Mouse (Mus musculus) liver, embryonic 11.5 days (tissue): ENCODE results near the gene Cep55. TPM values are rescaled to one million over a fixed set of nuclear protein-coding genes. Genes with fewer than 3 reads are reported as not detected.

Experiments
- ATAC-seq: fragments of 200-750 bp; cut with Nextera tagmentation; replicated peaks from 2 replicates; pipeline ENCODE4 v1.8.0; 2017; ENCODE audit warnings: moderate number of reproducible peaks, mild to moderate bottlenecking, moderate TSS enrichment, moderate library complexity; ENCODE audit not compliant: low FRiP score
- DNase-seq: peaks from one replicate; pipeline ENCODE4 v3.0.0-alpha.2; 2017; ENCODE audit warnings: low spot score
- H3K27ac ChIP-seq: fragments of 300-500 bp; sonication (generic); 2 replicates; pipeline ENCODE4 v1.5.1; 2014; ENCODE audit warnings: mild to moderate bottlenecking, low read depth, low read length, control low read depth
- H3K27me3 ChIP-seq: fragments of 300-500 bp; sonication (generic); replicated peaks from 2 replicates; pipeline ENCODE4 v1.6.1; 2014; ENCODE audit warnings: low read length, mixed read lengths; ENCODE audit not compliant: control insufficient read depth, insufficient read depth
- H3K36me3 ChIP-seq: fragments of 300-500 bp; sonication (generic); 2 replicates; pipeline ENCODE4 v1.6.1; 2014; ENCODE audit warnings: mild to moderate bottlenecking, low read length, moderate library complexity, mixed read lengths; ENCODE audit not compliant: control insufficient read depth, insufficient read depth
- H3K4me1 ChIP-seq: fragments of 300-500 bp; sonication (generic); replicated peaks from 2 replicates; pipeline ENCODE4 v1.6.1; 2014; ENCODE audit warnings: low read length, mixed read lengths; ENCODE audit not compliant: control insufficient read depth, insufficient read depth
- H3K4me2 ChIP-seq: fragments of 300-500 bp; sonication (generic); 2 replicates; pipeline ENCODE4 v1.6.1; 2014; ENCODE audit warnings: mild to moderate bottlenecking, control low read depth, moderate library complexity
- H3K4me3 ChIP-seq: fragments of 300-500 bp; sonication (generic); 2 replicates; pipeline ENCODE4 v1.5.1; 2014; ENCODE audit warnings: low read depth, low read length, control low read depth
- H3K9ac ChIP-seq: fragments of 300-500 bp; sonication (generic); 2 replicates; pipeline ENCODE4 v1.6.1; 2014; ENCODE audit warnings: low read depth, low read length, control low read depth
- H3K9me3 ChIP-seq: fragments of 300-500 bp; sonication (generic); 2 replicates; pipeline ENCODE4 v1.6.1; 2016; ENCODE audit warnings: low read length, inconsistent platforms, mixed read lengths; ENCODE audit not compliant: control insufficient read depth
- WGBS: fragments of 180-500 bp; shearing (Covaris S2); extraction: QIAGEN DNeasy Blood & Tissue Kit; methylation state at CpG from one replicate; pipeline ENCODE4 v1.1.7; 2014; 5-methylcytosine and 5-hydroxymethylcytosine counted together
- polyA plus RNA-seq: library from polyadenylated mRNA; unstranded; fragments of >200 nt; fragmentation: Nextera tagmentation; extraction: Ambion mirVana; gene quantifications from 2 replicates; pipeline ENCODE4 v1.2.1, GENCODE M21; 2014

The Cep55 gene
- 16.0 and 16.7 TPM in 2 replicates for polyA plus RNA-seq

- DNase-seq (peak; percentile 95), ATAC-seq (peak; percentile 89)
- no peaks in the 10 kb centered on the region for H3K9me3 ChIP-seq
- H3K9ac ChIP-seq: peak within 1 kb of the TSS; percentile 65
- H3K4me1 ChIP-seq: peaks cover 3% of the 10 kb centered on the region; the same call in 1 of the 2 replicates
- H3K27ac ChIP-seq: peak within 1 kb of the TSS; percentile 28; the same call in 1 of the 2 replicates
- H3K4me2 ChIP-seq: peak within 1 kb of the TSS; percentile 74
- H3K27me3 ChIP-seq: peaks cover 12% of the 10 kb centered on the region; the same call in 1 of the 2 replicates
- WGBS: 1% methylated on average over 35 of the region's 36 CpGs
- peak within 1 kb of the TSS; percentile 71 for H3K4me3 ChIP-seq
- H3K36me3 ChIP-seq: no peaks in the 10 kb centered on the region
These were observed at the start of gene Cep55 for GRCm38 (mm10) chr19:38054720-38055192. Gene Cep55 (plus strand): TSS chr19:38055011.

DNA sequence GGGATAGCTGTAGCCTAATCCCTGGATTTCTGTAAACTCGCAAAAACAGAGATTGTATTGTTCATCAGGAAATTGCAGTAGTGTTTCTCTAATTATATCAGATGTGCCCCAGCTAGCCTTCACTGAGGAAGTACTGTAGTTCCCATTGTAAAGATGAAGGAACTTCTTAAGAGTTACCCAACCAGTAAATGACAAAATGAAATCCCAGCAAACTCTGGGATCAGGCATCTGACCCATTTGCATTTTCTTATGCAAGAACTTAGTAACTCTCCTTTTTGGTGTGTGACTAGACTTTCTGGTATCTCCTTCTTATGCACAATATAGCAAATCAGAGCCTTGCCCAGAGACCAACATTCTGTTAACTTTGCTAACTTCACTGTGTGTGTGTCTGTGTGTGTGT is 43.4 kb upstream of the Cep55 start:
- Histone ChIP-seq H3K4me1 (no peaks in the 10 kb centered on the region), H3K9me3 (no peaks in the 10 kb centered on the region), H3K9ac (no peak overlapping the region), H3K4me3 (no peak overlapping the region), H3K4me2 (no peak overlapping the region), H3K27me3 (no peaks in the 10 kb centered on the region), H3K27ac (no peak overlapping the region), H3K36me3 (no peaks in the 10 kb centered on the region)
- no peak for DNase-seq
- no peak for ATAC-seq
- 44% methylated on average over 1 of the region's 1 CpGs for WGBS

DNA sequence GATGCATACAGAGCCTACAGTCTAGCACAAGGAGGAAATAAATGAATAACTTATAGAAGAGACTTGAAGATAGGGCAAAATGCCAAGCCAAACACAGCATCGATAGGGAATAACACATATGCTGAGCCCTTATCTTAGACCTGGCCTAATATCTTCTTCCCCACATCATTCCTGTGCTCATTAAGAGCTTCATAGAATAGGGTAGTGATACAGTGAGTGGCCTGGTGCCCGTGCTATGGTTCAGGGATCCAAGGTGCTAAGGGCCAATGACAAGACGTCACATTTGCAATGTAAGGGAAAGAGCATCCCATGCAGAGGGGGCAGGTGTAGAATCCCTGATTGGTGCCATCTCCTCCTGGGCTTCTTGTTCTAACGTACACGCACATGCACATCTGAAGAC is 40.4 kb upstream of the Cep55 start:
- WGBS: 83% methylated on average over 5 of the region's 5 CpGs
- H3K9ac ChIP-seq: no peak overlapping the region

DNA sequence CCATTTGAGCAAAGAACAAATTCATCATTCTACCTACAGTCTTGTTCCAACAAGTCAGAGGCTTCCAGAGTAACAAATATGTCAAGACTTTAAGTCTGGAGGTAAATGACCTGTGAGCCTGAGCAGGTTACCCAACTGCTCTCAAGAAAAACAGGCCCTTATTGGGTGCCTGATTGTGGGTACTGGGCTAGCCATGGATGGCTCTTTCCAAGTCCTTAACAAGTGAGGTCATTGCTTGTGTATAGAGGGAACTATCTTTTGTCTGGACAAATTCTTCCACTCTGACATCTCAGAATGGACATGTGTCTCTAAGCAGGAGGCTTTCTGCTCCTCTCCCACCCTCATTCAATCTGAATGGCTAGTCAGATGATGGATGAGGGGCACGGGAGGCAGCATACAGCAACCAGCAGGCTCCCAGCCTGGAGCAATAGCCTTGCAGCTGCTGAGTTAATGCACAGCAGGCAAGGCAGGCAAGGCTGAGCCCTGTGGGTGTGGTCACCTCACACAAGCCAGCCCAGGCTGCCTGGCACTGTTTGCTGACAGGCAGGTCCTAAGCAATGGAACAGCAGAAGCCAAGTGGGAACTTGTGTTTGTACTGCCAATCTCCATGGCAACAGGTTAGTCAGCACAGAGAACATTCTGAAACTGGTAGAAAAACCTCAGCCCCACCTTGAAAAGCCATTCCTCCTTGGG is 39.5 kb upstream of the Cep55 start:
- Histone ChIP-seq H3K9ac (no peak overlapping the region), H3K27me3 (no peaks in the 10 kb centered on the region), H3K36me3 (no peaks in the 10 kb centered on the region), H3K9me3 (no peaks in the 10 kb centered on the region), H3K27ac (no peak overlapping the region), H3K4me1 (no peaks in the 10 kb centered on the region), H3K4me3 (no peak overlapping the region), H3K4me2 (no peak overlapping the region)
- DNase-seq (no peak), ATAC-seq (no peak; the same call in 1 of the 2 replicates)
- WGBS: 21% methylated on average over 1 of the region's 1 CpGs

More for the DNA sequence above, 40.4 kb upstream of the Cep55 start:
- H3K9me3 ChIP-seq: no peaks in the 10 kb centered on the region
- no peak overlapping the region for H3K27ac ChIP-seq
- no peaks in the 10 kb centered on the region for H3K27me3 ChIP-seq
- ATAC-seq (no peak), DNase-seq (no peak)
- no peak overlapping the region for H3K4me2 ChIP-seq
- H3K36me3 ChIP-seq: no peaks in the 10 kb centered on the region
- H3K4me1 ChIP-seq: no peaks in the 10 kb centered on the region
- H3K4me3 ChIP-seq: no peak overlapping the region

DNA sequence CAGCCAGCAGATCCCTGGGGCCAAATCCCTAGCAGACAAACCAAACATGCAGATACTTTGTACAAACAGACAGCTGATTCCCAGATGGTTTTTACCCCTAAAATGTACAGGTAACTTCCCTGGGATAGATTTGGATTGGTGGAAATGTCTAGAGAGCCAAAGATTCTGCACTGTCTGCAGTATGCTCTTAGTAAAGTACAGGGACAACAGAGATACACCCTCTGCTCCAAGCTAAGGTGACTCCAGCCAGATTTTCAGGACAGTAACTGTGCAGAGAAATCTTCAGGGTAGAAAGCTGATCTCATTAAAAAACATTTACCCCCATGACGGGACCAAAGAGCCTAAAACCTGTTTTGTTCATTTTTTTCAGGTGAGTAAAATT is 38.9 kb upstream of the Cep55 start:
- Histone ChIP-seq H3K9ac (no peak overlapping the region), H3K36me3 (no peaks in the 10 kb centered on the region), H3K4me1 (no peaks in the 10 kb centered on the region), H3K27ac (no peak overlapping the region), H3K4me3 (no peak overlapping the region), H3K27me3 (no peaks in the 10 kb centered on the region), H3K4me2 (no peak overlapping the region), H3K9me3 (no peaks in the 10 kb centered on the region)
- no peak for DNase-seq
- no peak for ATAC-seq
- 58% methylated on average over 1 of the region's 1 CpGs for WGBS

DNA sequence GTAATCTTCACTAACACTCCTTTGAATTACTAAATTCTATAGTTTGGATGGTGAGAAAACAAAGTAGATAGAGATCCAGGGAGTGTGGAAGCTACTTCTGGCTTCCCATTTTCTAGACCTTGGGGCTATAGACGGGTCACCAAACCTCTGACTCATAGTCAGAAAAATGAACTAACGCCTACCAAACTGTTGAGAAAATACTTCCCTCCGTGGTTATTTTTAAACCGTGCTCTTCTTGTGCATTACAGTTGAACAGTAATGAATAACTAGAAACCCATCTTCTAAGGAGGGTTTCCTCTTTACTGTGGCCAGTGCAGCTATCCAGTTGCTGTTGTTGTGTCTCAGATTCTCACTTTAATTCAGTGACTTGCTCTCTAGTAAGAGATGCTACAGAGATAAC is 32.1 kb upstream of the Cep55 start:
- Histone ChIP-seq H3K27me3 (no peaks in the 10 kb centered on the region), H3K9me3 (no peaks in the 10 kb centered on the region), H3K9ac (no peak overlapping the region), H3K4me1 (no peaks in the 10 kb centered on the region), H3K27ac (no peak overlapping the region), H3K4me3 (no peak overlapping the region), H3K36me3 (no peaks in the 10 kb centered on the region), H3K4me2 (no peak overlapping the region)
- no peak for DNase-seq
- ATAC-seq: no peak
- WGBS: 42% methylated on average over 4 of the region's 4 CpGs

- WGBS: 86% methylated on average over 4 of the region's 4 CpGs
- Histone ChIP-seq H3K9ac (no peak overlapping the region), H3K4me3 (no peak overlapping the region), H3K27ac (no peak overlapping the region), H3K27me3 (no peaks in the 10 kb centered on the region), H3K4me1 (no peaks in the 10 kb centered on the region), H3K36me3 (no peaks in the 10 kb centered on the region), H3K4me2 (no peak overlapping the region), H3K9me3 (no peaks in the 10 kb centered on the region)
- ATAC-seq (no peak), DNase-seq (no peak)
These were observed 31.2 kb upstream of the Cep55 start for GRCm38 (mm10) chr19:38023603-38024002.

- H3K27ac ChIP-seq: 0 out of 2 replicates have a peak overlapping the region, but pooled peaks have one; percentile 13
- no peaks in the 10 kb centered on the region for H3K9me3 ChIP-seq
- H3K4me1 ChIP-seq: 0 out of 2 replicates have a peak, but pooled peaks cover 4% of the 10 kb centered on the region
- ATAC-seq: no peak
- H3K4me2 ChIP-seq: no peak overlapping the region
- no peak overlapping the region for H3K9ac ChIP-seq
- WGBS: 61% methylated on average over 8 of the region's 9 CpGs
- no peaks in the 10 kb centered on the region for H3K36me3 ChIP-seq
- H3K27me3 ChIP-seq: no peaks in the 10 kb centered on the region
- H3K4me3 ChIP-seq: no peak overlapping the region
- DNase-seq: no peak
These were observed 29.4 kb upstream of the Cep55 start for GRCm38 (mm10) chr19:38025254-38026041.
